Mouse (Mus musculus) limb, embryonic 11.5 days (tissue): ENCODE measurements around the gene Kdm4b. TPM values are rescaled to one million over a fixed set of nuclear protein-coding genes. Genes with fewer than 3 reads are reported as not detected.

Experiments
- ATAC-seq: fragments of 200-750 bp; cut with Nextera tagmentation; 2 replicates; pipeline ENCODE4 v1.8.0; 2017; ENCODE audit warnings: low read depth; ENCODE audit not compliant: insufficient number of reproducible peaks, low FRiP score, low TSS enrichment
- DNase-seq: peaks from one replicate; pipeline ENCODE4 v3.0.0-alpha.2; 2015; ENCODE audit warnings: low spot score
- H3K27ac ChIP-seq: fragments of 300-500 bp; sonication (generic); replicated peaks from 2 replicates; pipeline ENCODE4 v1.5.1; 2014; ENCODE audit warnings: low read depth, mild to moderate bottlenecking, low read length
- H3K27me3 ChIP-seq: fragments of 300-500 bp; sonication (generic); 2 replicates; pipeline ENCODE4 v1.6.1; 2014; ENCODE audit warnings: mild to moderate bottlenecking, low read length, mixed read lengths; ENCODE audit not compliant: control insufficient read depth, insufficient read depth
- H3K36me3 ChIP-seq: fragments of 300-500 bp; sonication (generic); 2 replicates; pipeline ENCODE4 v1.6.1; 2014; ENCODE audit warnings: mild to moderate bottlenecking, low read length, moderate library complexity, mixed read lengths; ENCODE audit not compliant: control insufficient read depth, insufficient read depth
- H3K4me1 ChIP-seq: fragments of 300-500 bp; sonication (generic); 2 replicates; pipeline ENCODE4 v1.6.1; 2014; ENCODE audit warnings: low read length, mixed read lengths; ENCODE audit not compliant: control insufficient read depth, insufficient read depth
- H3K4me2 ChIP-seq: fragments of 300-500 bp; sonication (generic); 2 replicates; pipeline ENCODE4 v1.6.1; 2014; ENCODE audit warnings: low read depth, mild to moderate bottlenecking, moderate library complexity; ENCODE audit not compliant: severe bottlenecking
- H3K4me3 ChIP-seq: fragments of 300-500 bp; sonication (generic); 2 replicates; pipeline ENCODE4 v1.5.1; 2014; ENCODE audit warnings: low read depth, low read length
- H3K9ac ChIP-seq: fragments of 300-500 bp; sonication (generic); 2 replicates; pipeline ENCODE4 v1.6.1; 2014; ENCODE audit warnings: mild to moderate bottlenecking, low read length
- H3K9me3 ChIP-seq: fragments of 300-500 bp; sonication (generic); 2 replicates; pipeline ENCODE4 v1.6.1; 2016; ENCODE audit warnings: low read length; ENCODE audit not compliant: control insufficient read depth
- WGBS: fragments of 180-500 bp; shearing (Covaris S2); extraction: QIAGEN DNeasy Blood & Tissue Kit; methylation state at CpG from one replicate; pipeline ENCODE4 v1.1.7; 2014; 5-methylcytosine and 5-hydroxymethylcytosine counted together
- polyA plus RNA-seq: library from polyadenylated mRNA; unstranded; fragments of >200 nt; fragmentation: Nextera tagmentation; extraction: Ambion mirVana; gene quantifications from 2 replicates; pipeline ENCODE4 v1.2.1, GENCODE M21; 2014

The Kdm4b gene
- polyA plus RNA-seq, 1 experiment from 2014 or later: 33.2 TPM

DNA sequence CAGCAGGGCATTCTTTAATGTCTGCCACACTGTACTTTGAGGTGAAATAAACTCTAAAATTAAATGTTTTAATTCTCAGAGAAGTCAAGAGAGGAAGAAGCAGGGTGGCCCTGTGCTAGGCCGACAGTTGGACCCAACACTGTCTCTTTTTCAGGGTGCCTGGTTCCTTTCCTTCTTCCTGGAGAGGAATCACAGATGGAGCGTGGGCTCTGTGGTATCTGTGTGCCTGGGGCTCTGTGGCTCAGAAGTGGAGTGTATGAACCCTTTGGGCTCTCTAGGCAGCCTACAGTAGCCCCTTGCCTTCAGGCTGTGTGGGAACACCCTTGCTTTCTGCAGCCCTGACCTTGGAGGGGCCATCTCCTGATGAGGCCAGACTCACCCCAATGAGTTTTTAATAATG lies 35.7 kb downstream of the Kdm4b start:
- no peak for ATAC-seq

GRCm38 (mm10) chr17:56365791-56366673 lies 40.2 kb downstream of the Kdm4b start:
- no peaks in the 10 kb centered on the region for H3K9me3 ChIP-seq
- peaks cover 5% of the 10 kb centered on the region; the same call in 1 of the 2 replicates for H3K4me1 ChIP-seq
- no peaks in the 10 kb centered on the region for H3K27me3 ChIP-seq
- H3K4me2 ChIP-seq: no peak overlapping the region
- WGBS: 67% methylated on average over 7 of the region's 7 CpGs
- no peak overlapping the region for H3K9ac ChIP-seq
- H3K4me3 ChIP-seq: no peak overlapping the region
- no peak for ATAC-seq
- no peak overlapping the region for H3K27ac ChIP-seq
- DNase-seq: no peak
- H3K36me3 ChIP-seq: peaks cover 5% of the 10 kb centered on the region; the same call in 1 of the 2 replicates

More for the DNA sequence above, 35.7 kb downstream of the Kdm4b start:
- H3K4me3 ChIP-seq: no peak overlapping the region
- whole genome bisulfite sequencing: 93% methylated on average over 2 of the region's 2 CpGs
- DNase-seq: no peak
- H3K27ac ChIP-seq: no peak overlapping the region
- H3K9me3 ChIP-seq: no peaks in the 10 kb centered on the region
- peaks cover 5% of the 10 kb centered on the region; the same call in 1 of the 2 replicates for H3K4me1 ChIP-seq
- H3K4me2 ChIP-seq: no peak overlapping the region
- no peaks in the 10 kb centered on the region for H3K27me3 ChIP-seq
- no peak overlapping the region for H3K9ac ChIP-seq
- H3K36me3 ChIP-seq: peaks cover 7% of the 10 kb centered on the region; the same call in 1 of the 2 replicates

GRCm38 (mm10) chr17:56368291-56368790 lies 42.5 kb downstream of the Kdm4b start:
- Histone ChIP-seq H3K9me3 (no peaks in the 10 kb centered on the region), H3K27ac (no peak overlapping the region), H3K27me3 (no peaks in the 10 kb centered on the region), H3K4me1 (peaks cover 5% of the 10 kb centered on the region; the same call in 1 of the 2 replicates), H3K9ac (no peak overlapping the region), H3K36me3 (peaks cover 3% of the 10 kb centered on the region; the same call in 1 of the 2 replicates), H3K4me3 (no peak overlapping the region), H3K4me2 (no peak overlapping the region)
- 90% methylated on average over 6 of the region's 6 CpGs for WGBS
- DNase-seq: no peak
- ATAC-seq: no peak

- no peak overlapping the region for H3K27ac ChIP-seq
- ATAC-seq (no peak), DNase-seq (no peak)
- peaks cover 7% of the 10 kb centered on the region for H3K36me3 ChIP-seq
- no peaks in the 10 kb centered on the region for H3K9me3 ChIP-seq
- H3K4me2 ChIP-seq: no peak overlapping the region
- H3K4me3 ChIP-seq: no peak overlapping the region
- no peaks in the 10 kb centered on the region for H3K27me3 ChIP-seq
- no peak overlapping the region for H3K9ac ChIP-seq
- WGBS: 86% methylated on average over 3 of the region's 3 CpGs
- H3K4me1 ChIP-seq: peaks cover 5% of the 10 kb centered on the region; the same call in 1 of the 2 replicates
Observed at GRCm38 (mm10) chr17:56370090-56370489, 44.2 kb downstream of the Kdm4b start.

DNA sequence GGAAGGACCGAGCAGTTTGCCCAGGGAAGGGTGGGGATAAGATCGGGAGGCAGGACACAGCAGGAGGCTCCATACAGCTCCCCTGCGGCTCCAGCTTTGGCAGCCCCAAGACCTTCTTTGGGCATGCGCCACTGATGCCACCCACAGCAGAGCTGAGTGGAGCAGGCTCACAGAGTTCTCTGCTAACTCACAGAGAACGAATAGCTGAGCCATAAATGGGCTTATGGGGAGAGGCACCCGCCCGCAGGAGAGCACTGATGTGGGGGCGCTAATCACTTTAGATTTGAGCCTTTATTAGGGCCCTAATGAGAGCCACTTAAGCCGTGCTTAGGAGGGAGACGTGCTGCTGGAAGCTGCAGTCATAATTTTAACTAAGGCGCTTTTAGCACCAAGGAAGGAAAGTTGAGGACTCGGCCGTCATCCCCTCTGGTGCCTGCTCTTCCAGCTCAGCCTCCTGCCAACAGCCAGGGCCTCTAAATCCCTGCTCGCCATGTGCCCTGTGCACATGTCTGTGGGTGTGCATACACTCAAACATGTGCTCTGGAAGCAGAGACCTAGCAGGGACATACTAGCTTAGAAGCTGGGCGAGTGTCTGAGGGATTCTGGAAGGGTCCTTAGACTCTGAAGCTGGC lies 45.3 kb downstream of the Kdm4b start:
- peaks cover 11% of the 10 kb centered on the region for H3K36me3 ChIP-seq
- no peak overlapping the region for H3K27ac ChIP-seq
- DNase-seq (no peak), ATAC-seq (no peak)
- H3K9me3 ChIP-seq: no peaks in the 10 kb centered on the region
- H3K9ac ChIP-seq: no peak overlapping the region
- WGBS: 56% methylated on average over 15 of the region's 15 CpGs
- no peaks in the 10 kb centered on the region for H3K27me3 ChIP-seq
- no peaks in the 10 kb centered on the region for H3K4me1 ChIP-seq
- no peak overlapping the region for H3K4me2 ChIP-seq
- H3K4me3 ChIP-seq: no peak overlapping the region

- H3K4me1 ChIP-seq: no peaks in the 10 kb centered on the region
- 71% methylated on average over 4 of the region's 4 CpGs for WGBS
- DNase-seq (no peak), ATAC-seq (no peak)
- no peak overlapping the region for H3K4me2 ChIP-seq
- no peak overlapping the region for H3K27ac ChIP-seq
- no peak overlapping the region for H3K9ac ChIP-seq
- no peak overlapping the region for H3K4me3 ChIP-seq
- H3K36me3 ChIP-seq: peaks cover 14% of the 10 kb centered on the region
- H3K9me3 ChIP-seq: no peaks in the 10 kb centered on the region
- no peaks in the 10 kb centered on the region for H3K27me3 ChIP-seq
Observed at GRCm38 (mm10) chr17:56372109-56372508, 46.2 kb downstream of the Kdm4b start.

GRCm38 (mm10) chr17:56373136-56374034 lies 47.5 kb downstream of the Kdm4b start:
- peaks cover 20% of the 10 kb centered on the region for H3K36me3 ChIP-seq
- H3K9me3 ChIP-seq: no peaks in the 10 kb centered on the region
- no peaks in the 10 kb centered on the region for H3K27me3 ChIP-seq
- WGBS: 71% methylated on average over 17 of the region's 17 CpGs
- DNase-seq (no peak), ATAC-seq (no peak)
- no peak overlapping the region for H3K27ac ChIP-seq
- H3K4me1 ChIP-seq: no peaks in the 10 kb centered on the region
- no peak overlapping the region for H3K4me3 ChIP-seq
- no peak overlapping the region for H3K4me2 ChIP-seq
- no peak overlapping the region; the same call in 1 of the 2 replicates for H3K9ac ChIP-seq

DNA sequence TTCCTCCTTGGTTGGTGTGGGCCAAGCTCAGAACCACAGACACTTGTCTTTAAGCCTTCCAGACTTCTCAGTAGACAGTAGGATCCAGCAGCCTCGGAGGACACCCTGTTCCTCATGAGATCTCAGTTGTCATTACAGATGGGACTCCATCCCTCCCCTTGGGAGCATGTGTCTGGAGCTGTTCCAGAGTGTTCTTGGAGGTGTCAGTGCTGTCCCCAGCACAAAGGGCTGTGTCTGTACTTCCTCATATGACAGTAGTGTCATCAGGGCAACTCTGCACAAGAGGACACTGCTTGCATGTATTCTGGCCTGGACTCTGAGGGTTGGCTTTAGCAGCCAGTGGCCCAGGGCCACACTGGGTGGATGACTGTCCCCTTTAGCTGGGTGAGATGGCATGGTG lies 49.0 kb downstream of the Kdm4b start:
- no peak for ATAC-seq
- no peak overlapping the region for H3K9ac ChIP-seq
- H3K27ac ChIP-seq: no peak overlapping the region
- 80% methylated on average over 1 of the region's 1 CpGs for WGBS
- no peaks in the 10 kb centered on the region for H3K9me3 ChIP-seq
- DNase-seq: no peak
- H3K4me2 ChIP-seq: no peak overlapping the region
- H3K27me3 ChIP-seq: no peaks in the 10 kb centered on the region
- H3K4me1 ChIP-seq: no peaks in the 10 kb centered on the region
- H3K36me3 ChIP-seq: peaks cover 18% of the 10 kb centered on the region
- no peak overlapping the region for H3K4me3 ChIP-seq
